Mouse (Mus musculus) intestine, embryonic 15.5 days (tissue): ENCODE results near the gene Tsga10. TPM values are rescaled to one million over a fixed set of nuclear protein-coding genes. Genes with fewer than 3 reads are reported as not detected.

Experiments
- ATAC-seq: fragments of 200-750 bp; cut with Nextera tagmentation; 2 replicates; pipeline ENCODE4 v1.8.0; 2017; ENCODE audit warnings: moderate TSS enrichment, moderate library complexity
- H3K27ac ChIP-seq: fragments of 300-500 bp; sonication (generic); 2 replicates; pipeline ENCODE4 v1.5.1; 2015; ENCODE audit warnings: mild to moderate bottlenecking, inconsistent platforms
- H3K27me3 ChIP-seq: fragments of 300-500 bp; sonication (generic); replicated peaks from 2 replicates; pipeline ENCODE4 v1.6.1; 2015; ENCODE audit warnings: inconsistent platforms
- H3K36me3 ChIP-seq: fragments of 300-500 bp; sonication (generic); 2 replicates; pipeline ENCODE4 v1.6.1; 2015; ENCODE audit warnings: inconsistent platforms
- H3K4me1 ChIP-seq: fragments of 300-500 bp; sonication (generic); replicated peaks from 2 replicates; pipeline ENCODE4 v1.6.1; 2015; ENCODE audit warnings: inconsistent platforms
- H3K4me2 ChIP-seq: fragments of 300-500 bp; sonication (generic); replicated peaks from 2 replicates; pipeline ENCODE4 v1.6.1; 2015; ENCODE audit warnings: mild to moderate bottlenecking, inconsistent platforms
- H3K4me3 ChIP-seq: fragments of 300-500 bp; sonication (generic); replicated peaks from 2 replicates; pipeline ENCODE4 v1.5.1; 2015; ENCODE audit warnings: inconsistent platforms
- H3K9ac ChIP-seq: fragments of 300-500 bp; sonication (generic); 2 replicates; pipeline ENCODE4 v1.6.1; 2015; ENCODE audit warnings: inconsistent platforms
- H3K9me3 ChIP-seq: fragments of 300-500 bp; sonication (generic); 2 replicates; pipeline ENCODE4 v1.6.1; 2016; ENCODE audit warnings: inconsistent platforms
- WGBS: fragments of 180-500 bp; shearing (Covaris S2); methylation state at CpG from one replicate; pipeline ENCODE4 v1.1.7; 2015; 5-methylcytosine and 5-hydroxymethylcytosine counted together
- polyA plus RNA-seq: library from polyadenylated mRNA; unstranded; fragments of >200 nt; fragmentation: Nextera tagmentation; extraction: Ambion mirVana; gene quantifications from 2 replicates; pipeline ENCODE4 v1.2.1, GENCODE M21; 2015

Tsga10 gene
- polyA plus RNA-seq, 1 experiment from 2014 or later: 4.5 TPM

- Histone ChIP-seq H3K9ac (no peak overlapping the region), H3K27ac (no peak overlapping the region), H3K4me2 (peak overlapping the region; percentile 60), H3K4me3 (no peak overlapping the region), H3K27me3 (no peaks in the 10 kb centered on the region), H3K4me1 (peaks cover 3% of the 10 kb centered on the region; the same call in 1 of the 2 replicates), H3K9me3 (no peaks in the 10 kb centered on the region), H3K36me3 (peaks cover 25% of the 10 kb centered on the region)
- 64% methylated on average over 4 of the region's 4 CpGs for WGBS
- no peak for ATAC-seq
These were observed 6.9 kb upstream of the Tsga10 start for GRCm38 (mm10) chr1:37873157-37873556.

- Histone ChIP-seq H3K4me2 (peak overlapping the region; percentile 60), H3K9me3 (no peaks in the 10 kb centered on the region), H3K4me1 (peaks cover 3% of the 10 kb centered on the region; the same call in 1 of the 2 replicates), H3K27me3 (no peaks in the 10 kb centered on the region), H3K36me3 (peaks cover 19% of the 10 kb centered on the region), H3K4me3 (peak overlapping the region; percentile 52), H3K9ac (peak overlapping the region; percentile 29), H3K27ac (peak overlapping the region; percentile 71)
- peak; percentile 93 for ATAC-seq
- WGBS: 5% methylated on average over 33 of the region's 33 CpGs
These were observed 6.2 kb upstream of the Tsga10 start for GRCm38 (mm10) chr1:37872131-37873067.

DNA sequence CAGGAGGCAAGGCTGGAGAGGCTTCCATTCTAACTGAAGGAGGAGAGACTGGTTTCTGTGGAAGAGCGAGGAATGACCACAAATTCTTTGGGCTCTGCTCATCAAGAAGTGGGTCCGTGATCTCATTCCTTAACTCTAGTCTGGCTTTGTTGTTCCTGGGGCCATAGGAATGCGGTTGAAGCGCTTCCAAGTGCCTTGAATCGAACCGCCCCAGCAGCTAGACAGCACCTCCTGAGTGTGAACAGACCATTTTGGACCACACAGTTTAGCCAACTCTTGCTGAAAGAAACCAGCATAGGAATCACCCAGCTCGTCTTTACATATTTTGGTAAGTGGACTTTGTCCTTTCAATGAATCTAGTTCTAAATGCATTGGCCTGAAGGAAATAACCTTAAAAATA, 5.5 kb upstream of the Tsga10 start, which contains the start of gene Lipt1:
Gene Lipt1, plus strand, starts transcription at position 35 of the 400 bp plus-strand sequence.
- peak within 1 kb of the TSS; percentile 52 for H3K4me3 ChIP-seq
- ATAC-seq: peak; percentile 77
- no peaks in the 10 kb centered on the region for H3K27me3 ChIP-seq
- H3K4me2 ChIP-seq: peak within 1 kb of the TSS; percentile 60
- H3K9ac ChIP-seq: peak within 1 kb of the TSS; percentile 29
- H3K4me1 ChIP-seq: peaks cover 3% of the 10 kb centered on the region; the same call in 1 of the 2 replicates
- peak within 1 kb of the TSS; percentile 71 for H3K27ac ChIP-seq
- peaks cover 17% of the 10 kb centered on the region for H3K36me3 ChIP-seq
- H3K9me3 ChIP-seq: no peaks in the 10 kb centered on the region
- 9% methylated on average over 7 of the region's 7 CpGs for WGBS

- Histone ChIP-seq H3K4me1 (peaks cover 3% of the 10 kb centered on the region; the same call in 1 of the 2 replicates), H3K4me2 (no peak overlapping the region), H3K9ac (no peak overlapping the region), H3K4me3 (no peak overlapping the region), H3K27me3 (no peaks in the 10 kb centered on the region), H3K27ac (no peak overlapping the region), H3K36me3 (no peaks in the 10 kb centered on the region), H3K9me3 (no peaks in the 10 kb centered on the region)
- no peak for ATAC-seq
- 55% methylated on average over 2 of the region's 2 CpGs for WGBS
These were observed 3.1 kb upstream of the Tsga10 start for GRCm38 (mm10) chr1:37869362-37869761.

DNA sequence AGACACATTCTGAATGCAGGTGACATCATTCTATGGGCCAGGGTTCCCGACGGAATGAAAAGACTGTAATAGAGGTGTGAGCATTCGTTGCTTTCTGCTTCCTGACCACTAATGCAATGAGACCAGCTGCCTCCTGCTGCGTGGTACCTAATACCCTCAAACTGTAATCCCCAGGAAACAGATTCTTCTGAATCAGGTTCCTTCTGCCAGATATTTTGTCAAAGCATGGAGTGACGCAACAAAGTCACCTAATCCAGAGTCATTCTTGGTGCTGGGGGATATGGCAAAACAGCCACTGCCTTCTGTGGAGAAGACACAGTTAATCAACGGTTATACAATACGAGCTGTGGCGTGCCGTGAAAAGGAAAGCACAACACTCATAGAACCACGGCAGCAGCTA, 2.4 kb upstream of the Tsga10 start:
- H3K36me3 ChIP-seq: no peaks in the 10 kb centered on the region
- H3K4me3 ChIP-seq: no peak overlapping the region
- peaks cover 3% of the 10 kb centered on the region; the same call in 1 of the 2 replicates for H3K4me1 ChIP-seq
- no peak overlapping the region for H3K27ac ChIP-seq
- no peak overlapping the region for H3K9ac ChIP-seq
- H3K4me2 ChIP-seq: no peak overlapping the region
- 70% methylated on average over 10 of the region's 10 CpGs for WGBS
- H3K27me3 ChIP-seq: no peaks in the 10 kb centered on the region
- H3K9me3 ChIP-seq: no peaks in the 10 kb centered on the region
- no peak for ATAC-seq

GRCm38 (mm10) chr1:37867684-37868322, 1.6 kb upstream of the Tsga10 start:
- Histone ChIP-seq H3K4me2 (no peak overlapping the region), H3K27ac (no peak overlapping the region), H3K27me3 (no peaks in the 10 kb centered on the region), H3K4me3 (no peak overlapping the region), H3K9me3 (no peaks in the 10 kb centered on the region), H3K4me1 (peaks cover 3% of the 10 kb centered on the region; the same call in 1 of the 2 replicates), H3K9ac (no peak overlapping the region), H3K36me3 (no peaks in the 10 kb centered on the region)
- no peak for ATAC-seq
- WGBS: 70% methylated on average over 10 of the region's 10 CpGs

GRCm38 (mm10) chr1:37867056-37867455, 827 bp upstream of the Tsga10 start:
- ATAC-seq: no peak
- no peak overlapping the region for H3K9ac ChIP-seq
- no peak overlapping the region for H3K4me2 ChIP-seq
- H3K4me3 ChIP-seq: no peak overlapping the region
- no peaks in the 10 kb centered on the region for H3K36me3 ChIP-seq
- H3K27me3 ChIP-seq: no peaks in the 10 kb centered on the region
- no peaks in the 10 kb centered on the region for H3K9me3 ChIP-seq
- no peak overlapping the region for H3K27ac ChIP-seq
- peaks cover 3% of the 10 kb centered on the region; the same call in 1 of the 2 replicates for H3K4me1 ChIP-seq
- 79% methylated on average over 1 of the region's 1 CpGs for WGBS

- Histone ChIP-seq H3K4me2 (peak overlapping the region; percentile 83), H3K27me3 (no peaks in the 10 kb centered on the region), H3K9me3 (no peaks in the 10 kb centered on the region), H3K9ac (peak overlapping the region; percentile 67), H3K4me3 (peak overlapping the region; percentile 68), H3K27ac (peak overlapping the region; percentile 89), H3K36me3 (no peaks in the 10 kb centered on the region), H3K4me1 (no peaks in the 10 kb centered on the region)
- no peak for ATAC-seq
- WGBS: 10% methylated on average over 23 of the region's 23 CpGs
These were observed 621 bp downstream of the Tsga10 start for GRCm38 (mm10) chr1:37865401-37866215.

DNA sequence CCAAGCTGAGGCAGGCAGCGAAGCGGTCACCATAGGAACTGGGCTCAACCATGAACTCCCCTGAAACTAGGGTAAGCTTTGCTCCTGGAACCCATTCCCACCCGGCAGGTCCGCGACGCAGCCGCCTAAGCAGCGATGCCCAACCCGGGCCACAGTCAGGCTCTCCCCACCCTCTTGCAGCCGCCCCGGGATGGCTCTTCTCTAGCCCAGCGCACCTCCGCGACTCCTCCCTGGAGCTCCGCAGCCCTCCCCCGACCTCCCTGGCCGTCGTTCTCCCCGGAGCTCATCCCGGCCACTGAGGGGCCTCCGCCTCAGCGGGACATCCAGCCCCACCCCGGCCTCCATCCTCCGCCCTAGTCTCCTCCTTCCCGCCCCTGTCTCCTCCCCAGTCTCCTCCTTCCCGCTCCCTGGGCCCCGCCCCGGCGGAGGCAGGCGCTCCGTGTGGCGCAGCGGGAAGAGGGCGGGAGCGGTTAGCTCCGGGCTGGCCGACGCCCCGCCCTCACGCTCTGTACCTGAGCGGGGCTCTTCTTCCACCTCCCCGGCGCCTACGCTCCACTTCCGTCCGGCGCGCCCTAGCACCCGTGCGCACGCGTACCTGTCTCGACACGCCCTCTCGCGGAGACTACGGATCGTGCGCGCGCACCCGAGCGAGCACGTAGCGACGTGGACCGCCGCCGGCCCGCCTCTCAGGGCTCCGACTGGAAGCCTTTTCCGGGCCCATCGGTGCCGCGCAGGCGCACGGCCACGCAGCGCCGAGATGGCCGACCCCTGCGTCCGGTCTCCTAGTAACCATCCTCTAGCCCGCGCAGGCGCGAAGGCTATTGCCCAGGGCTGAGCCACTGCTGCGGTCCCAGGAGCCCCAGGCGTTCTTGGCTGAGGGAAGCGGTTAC, 1.5 kb downstream of the Tsga10 start:
- peak overlapping the region; percentile 68 for H3K9ac ChIP-seq
- peak overlapping the region; percentile 83 for H3K4me2 ChIP-seq
- H3K36me3 ChIP-seq: no peaks in the 10 kb centered on the region
- no peaks in the 10 kb centered on the region for H3K27me3 ChIP-seq
- H3K27ac ChIP-seq: peak overlapping the region; percentile 89
- peak overlapping the region; percentile 68 for H3K4me3 ChIP-seq
- no peaks in the 10 kb centered on the region for H3K4me1 ChIP-seq
- ATAC-seq: peak; percentile 99
- under 1% methylated on average over 88 of the region's 90 CpGs for WGBS
- no peaks in the 10 kb centered on the region for H3K9me3 ChIP-seq

DNA sequence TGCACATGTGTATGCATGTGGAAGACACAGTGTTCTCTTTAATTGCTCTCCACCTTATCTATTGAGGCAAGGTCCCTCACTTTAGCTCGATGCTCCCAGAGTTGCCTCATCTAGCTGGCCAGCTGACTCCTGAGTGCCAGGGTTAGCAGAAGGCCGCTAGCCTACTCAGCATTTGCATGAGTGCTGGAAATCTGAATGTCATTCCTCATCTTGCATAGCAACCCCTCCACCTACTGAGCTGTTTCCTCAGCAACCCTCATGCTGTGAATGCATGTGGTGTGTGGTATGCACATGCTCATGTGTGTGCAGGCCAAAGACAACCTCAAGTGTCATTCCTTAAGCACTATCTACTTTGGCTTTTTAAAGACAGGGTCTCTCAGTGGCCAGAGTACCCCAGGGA, 15.5 kb downstream of the Tsga10 start:
- Histone ChIP-seq H3K4me3 (no peak overlapping the region), H3K4me2 (no peak overlapping the region), H3K9ac (no peak overlapping the region), H3K9me3 (no peaks in the 10 kb centered on the region), H3K4me1 (no peaks in the 10 kb centered on the region), H3K36me3 (no peaks in the 10 kb centered on the region), H3K27ac (no peak overlapping the region), H3K27me3 (no peaks in the 10 kb centered on the region)
- WGBS: 59% methylated on average over 2 of the region's 2 CpGs
- no peak for ATAC-seq

DNA sequence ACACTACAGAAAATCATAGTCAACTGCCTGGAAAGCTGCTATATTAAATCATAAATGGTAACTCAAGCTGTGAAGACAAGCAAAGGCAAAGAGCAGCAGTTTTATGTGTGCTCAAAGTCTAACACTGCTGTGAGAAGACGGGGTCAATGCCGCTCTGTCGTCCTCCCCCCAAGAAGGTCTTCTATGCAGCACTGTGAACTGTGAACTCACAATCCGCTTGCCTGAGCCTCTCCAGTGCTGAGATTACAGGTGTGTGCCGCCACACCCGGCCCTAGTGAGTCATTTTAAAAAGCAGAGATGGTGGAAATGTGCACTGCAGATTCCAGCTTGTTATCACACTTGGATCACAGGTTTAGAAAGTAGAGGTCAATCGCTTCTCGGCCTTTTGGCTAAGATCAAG, 19.4 kb downstream of the Tsga10 start:
- Histone ChIP-seq H3K9ac (no peak overlapping the region), H3K36me3 (no peaks in the 10 kb centered on the region), H3K4me3 (no peak overlapping the region), H3K9me3 (no peaks in the 10 kb centered on the region), H3K27me3 (no peaks in the 10 kb centered on the region), H3K27ac (no peak overlapping the region), H3K4me2 (no peak overlapping the region), H3K4me1 (no peaks in the 10 kb centered on the region)
- WGBS: 69% methylated on average over 8 of the region's 8 CpGs
- peak; percentile 84 for ATAC-seq
